Mouse (Mus musculus): Measurements from ENCODE around the gene Abtb2. TPM values are rescaled to one million over a fixed set of nuclear protein-coding genes. Genes with fewer than 3 reads are reported as not detected.
A peak's percentile ranks its signal among the peaks of the same experiment; 100 is the strongest.

The Abtb2 gene
- polyA plus RNA-seq, 1 experiment from 2014 or later, result 5.6 TPM

DNA sequence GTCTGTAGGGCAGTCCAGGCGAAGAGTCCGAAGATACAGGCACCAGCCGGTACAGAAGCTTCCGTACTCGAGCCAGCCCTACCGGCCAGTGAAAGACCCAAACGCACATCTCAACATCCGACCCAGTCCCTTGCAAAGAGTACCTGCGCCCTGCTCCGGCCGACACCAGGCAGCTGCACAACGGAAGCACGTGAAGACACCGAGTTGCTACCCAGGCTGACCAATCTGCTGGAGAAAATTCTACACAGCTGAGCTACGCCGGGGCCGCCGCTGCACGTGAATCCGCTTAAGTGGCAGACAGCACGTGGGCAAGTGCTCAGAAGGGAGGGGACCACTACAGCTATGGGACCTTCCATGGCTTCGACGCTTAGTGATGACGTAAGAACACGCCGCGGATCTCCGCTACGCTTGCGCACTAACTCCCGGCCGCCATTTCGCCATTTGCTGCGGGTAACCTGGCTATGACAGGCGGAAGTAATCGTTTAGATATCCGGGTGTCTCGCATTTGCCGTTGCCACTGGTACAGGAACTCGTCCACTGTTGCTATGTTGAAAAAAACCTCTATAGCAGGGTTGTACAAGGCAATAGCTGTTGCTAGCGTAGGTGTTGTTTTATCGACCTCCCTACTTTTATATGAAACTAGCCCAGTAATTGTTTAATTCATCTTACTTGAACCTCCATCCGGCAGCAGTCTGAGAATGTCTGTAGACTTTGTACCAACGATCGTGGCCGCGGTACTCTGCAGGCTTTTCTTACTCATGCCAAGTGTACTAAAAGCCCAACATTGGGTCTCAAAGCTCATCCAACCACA lies 195.0 kb downstream of the Abtb2 start, which contains the start of gene Nat10:
Nat10 (minus strand) TSS at position 365 of the 811 bp plus-strand sequence.
- WGBS, result under 1% methylated on average over 47 of the region's 47 CpGs

GRCm38 (mm10) chr2:103761993-103762392 lies 195.9 kb downstream of the Abtb2 start:
- H3K27ac ChIP-seq, result no peak overlapping the region
- no peak for TF ChIP-seq CTCF (IDR thresholded peaks at IDR 0.05; ENCODE audit: low read depth)

More for the DNA sequence above, 195.0 kb downstream of the Abtb2 start, which contains the start of gene Nat10:
- peak within 1 kb of the TSS; percentile 93 for H3K4me2 ChIP-seq (ENCODE audit: low read length)
- peaks cover 5% of the 10 kb centered on the region for H3K36me3 ChIP-seq (ENCODE audit: insufficient read depth, low read length)
- H3K4me1 ChIP-seq (replicated peaks; ENCODE audit: insufficient read depth, low read length), result 0 out of 2 replicates have a peak, but pooled peaks cover 8% of the 10 kb centered on the region
- H3K4me3 ChIP-seq (replicated peaks; ENCODE audit: low read depth, low read length), result peak within 1 kb of the TSS; percentile 70
- no peaks in the 10 kb centered on the region for H3K9me3 ChIP-seq (replicated peaks; ENCODE audit: low read length)
- peak within 1 kb of the TSS; percentile 74 for H3K27ac ChIP-seq
- H3K27me3 ChIP-seq (ENCODE audit: insufficient read depth, low read length), result no peaks in the 10 kb centered on the region
- TF ChIP-seq CTCF (IDR thresholded peaks at IDR 0.05; ENCODE audit: low read depth), result 0 out of 2 replicates have a peak, but pooled peaks have one; percentile 16
- ATAC-seq (replicated peaks; ENCODE audit: low FRiP score, low read depth), result peak; percentile 96
- peak within 1 kb of the TSS; percentile 72 for H3K9ac ChIP-seq (ENCODE audit: low read depth, low read length)
- DNase-seq (ENCODE audit: low spot score), result peak; percentile 99

GRCm38 (mm10) chr2:103762492-103762891 lies 196.4 kb downstream of the Abtb2 start:
- WGBS, result 59% methylated on average over 1 of the region's 1 CpGs
- Histone ChIP-seq H3K36me3 (ENCODE audit: insufficient read depth, low read length) (peaks cover 15% of the 10 kb centered on the region), H3K4me3 (replicated peaks; ENCODE audit: low read depth, low read length) (no peak overlapping the region), H3K9ac (ENCODE audit: low read depth, low read length) (no peak overlapping the region), H3K9me3 (replicated peaks; ENCODE audit: low read length) (no peaks in the 10 kb centered on the region), H3K27me3 (ENCODE audit: insufficient read depth, low read length) (no peaks in the 10 kb centered on the region), H3K27ac (no peak overlapping the region), H3K4me1 (replicated peaks; ENCODE audit: insufficient read depth, low read length) (0 out of 2 replicates have a peak, but pooled peaks cover 8% of the 10 kb centered on the region), H3K4me2 (ENCODE audit: low read length) (no peak overlapping the region)
- TF ChIP-seq CTCF (IDR thresholded peaks at IDR 0.05; ENCODE audit: low read depth), result no peak
- ATAC-seq (replicated peaks; ENCODE audit: low FRiP score, low read depth) (no peak), DNase-seq (ENCODE audit: low spot score) (no peak)

More at GRCm38 (mm10) chr2:103761993-103762392, 195.9 kb downstream of the Abtb2 start:
- Histone ChIP-seq H3K4me1 (replicated peaks; ENCODE audit: insufficient read depth, low read length) (0 out of 2 replicates have a peak, but pooled peaks cover 8% of the 10 kb centered on the region), H3K9me3 (replicated peaks; ENCODE audit: low read length) (no peaks in the 10 kb centered on the region), H3K4me2 (ENCODE audit: low read length) (peak overlapping the region; percentile 93), H3K4me3 (replicated peaks; ENCODE audit: low read depth, low read length) (peak overlapping the region; percentile 70; the same call in 1 of the 2 replicates), H3K36me3 (ENCODE audit: insufficient read depth, low read length) (peaks cover 14% of the 10 kb centered on the region), H3K9ac (ENCODE audit: low read depth, low read length) (no peak overlapping the region), H3K27me3 (ENCODE audit: insufficient read depth, low read length) (no peaks in the 10 kb centered on the region)
- DNase-seq (ENCODE audit: low spot score) (no peak), ATAC-seq (replicated peaks; ENCODE audit: low FRiP score, low read depth) (no peak)
- 34% methylated on average over 4 of the region's 4 CpGs for WGBS

Other genes starting within 250 kb of the Abtb2 start
- gene Elf5, start 154.6 kb upstream of the Abtb2 start, polyA plus RNA-seq (2015; fragmentation: Nextera tagmentation; extraction: Ambion mirVana), result 4.8 and 6.5 TPM in 2 replicates
- gene Cat, start 81.2 kb upstream of the Abtb2 start, polyA plus RNA-seq (2015; fragmentation: Nextera tagmentation; extraction: Ambion mirVana), result 83.5 and 85.1 TPM in 2 replicates
- 13.2 and 14.4 TPM in 2 replicates for gene Nat10, start 195.0 kb downstream of the Abtb2 start, polyA plus RNA-seq (2015; fragmentation: Nextera tagmentation; extraction: Ambion mirVana)
- 206 and 215 TPM in 2 replicates for gene Caprin1, start 231.3 kb downstream of the Abtb2 start, polyA plus RNA-seq (2015; fragmentation: Nextera tagmentation; extraction: Ambion mirVana)

Data from kidney, postnatal 0 days (tissue).